Mouse (Mus musculus) hindbrain, embryonic 14.5 days (tissue): ENCODE data around the gene Psmg4. TPM values are rescaled to one million over a fixed set of nuclear protein-coding genes. Genes with fewer than 3 reads are reported as not detected.

ENCODE experiments used
- ATAC-seq: fragments of 200-750 bp; cut with Nextera tagmentation; 2 replicates; pipeline ENCODE4 v1.8.0; 2017; ENCODE audit warnings: moderate number of reproducible peaks, mild to moderate bottlenecking, moderate TSS enrichment, moderate library complexity; ENCODE audit not compliant: low FRiP score
- DNase-seq: peaks from one replicate; pipeline ENCODE4 v3.0.0-alpha.2; 2015; ENCODE audit warnings: low spot score
- H3K27ac ChIP-seq: fragments of 300-500 bp; sonication (generic); 2 replicates; pipeline ENCODE4 v1.5.1; 2014; ENCODE audit warnings: mild to moderate bottlenecking, moderate library complexity
- H3K27me3 ChIP-seq: fragments of 300-500 bp; sonication (generic); 2 replicates; pipeline ENCODE4 v1.6.1; 2014; ENCODE audit warnings: mild to moderate bottlenecking, low read length, mixed read lengths; ENCODE audit not compliant: control insufficient read depth, insufficient read depth
- H3K36me3 ChIP-seq: fragments of 300-500 bp; sonication (generic); replicated peaks from 2 replicates; pipeline ENCODE4 v1.6.1; 2014; ENCODE audit not compliant: control insufficient read depth, insufficient read depth
- H3K4me1 ChIP-seq: fragments of 300-500 bp; sonication (generic); replicated peaks from 2 replicates; pipeline ENCODE4 v1.6.1; 2014; ENCODE audit warnings: antibody characterized with exemption, low read length, mixed read lengths; ENCODE audit not compliant: control insufficient read depth, insufficient read depth
- H3K4me2 ChIP-seq: fragments of 300-500 bp; sonication (generic); replicated peaks from 2 replicates; pipeline ENCODE4 v1.6.1; 2014; ENCODE audit warnings: mild to moderate bottlenecking, moderate library complexity
- H3K4me3 ChIP-seq: fragments of 300-500 bp; sonication (generic); replicated peaks from 2 replicates; pipeline ENCODE4 v1.5.1; 2014; ENCODE audit warnings: mild to moderate bottlenecking, low read length
- H3K9ac ChIP-seq: fragments of 300-500 bp; sonication (generic); 2 replicates; pipeline ENCODE4 v1.6.1; 2014
- H3K9me3 ChIP-seq: fragments of 300-500 bp; sonication (generic); 2 replicates; pipeline ENCODE4 v1.6.1; 2016; ENCODE audit warnings: low read length; ENCODE audit not compliant: control insufficient read depth
- WGBS: fragments of 180-500 bp; shearing (Covaris S2); extraction: QIAGEN DNeasy Blood & Tissue Kit; methylation state at CpG from one replicate; pipeline ENCODE4 v1.1.7; 2014; 5-methylcytosine and 5-hydroxymethylcytosine counted together
- polyA plus RNA-seq: library from polyadenylated mRNA; unstranded; fragments of >200 nt; fragmentation: Nextera tagmentation; extraction: Ambion mirVana; gene quantifications from 2 replicates; pipeline ENCODE4 v1.2.1, GENCODE M21; 2014

Gene Psmg4
- 73.3 and 87.0 TPM in 2 replicates for polyA plus RNA-seq

GRCm38 (mm10) chr13:34162491-34163303, at the start of gene Psmg4:
Gene Psmg4 (plus strand): TSS chr13:34162964.
- peak within 1 kb of the TSS; percentile 92 for H3K27ac ChIP-seq
- peak within 1 kb of the TSS; percentile 70 for H3K9ac ChIP-seq
- DNase-seq: peak; percentile 89
- H3K4me1 ChIP-seq: peaks cover 16% of the 10 kb centered on the region
- H3K9me3 ChIP-seq: no peaks in the 10 kb centered on the region
- H3K4me2 ChIP-seq: peak within 1 kb of the TSS; percentile 77
- H3K36me3 ChIP-seq: peaks cover 9% of the 10 kb centered on the region
- peak; percentile 97 for ATAC-seq
- H3K27me3 ChIP-seq: no peaks in the 10 kb centered on the region
- peak within 1 kb of the TSS; percentile 69 for H3K4me3 ChIP-seq
- WGBS: 5% methylated on average over 44 of the region's 44 CpGs

DNA sequence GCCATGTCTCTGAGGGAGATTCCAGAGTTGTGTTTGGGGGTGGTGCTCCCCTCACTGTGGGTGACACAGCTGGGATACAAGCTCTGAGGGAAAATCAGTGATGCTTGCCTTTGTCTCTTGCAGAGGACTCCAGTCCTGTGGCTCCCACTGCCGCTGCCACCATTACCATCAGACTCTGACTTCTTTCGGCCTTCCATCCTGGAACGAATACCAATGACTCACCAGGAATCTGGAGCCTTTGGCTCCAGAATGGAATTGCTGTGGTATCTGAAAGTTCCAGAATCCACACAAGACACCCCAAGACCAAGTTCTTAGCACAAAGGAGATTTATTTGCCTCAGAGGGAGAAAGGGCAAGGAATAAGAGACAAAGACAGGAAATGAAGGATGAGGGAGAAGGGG, 49.7 kb upstream of the Psmg4 start:
- WGBS: 89% methylated on average over 3 of the region's 3 CpGs
- Histone ChIP-seq H3K9ac (no peak overlapping the region), H3K9me3 (no peaks in the 10 kb centered on the region), H3K4me2 (no peak overlapping the region), H3K36me3 (no peaks in the 10 kb centered on the region), H3K4me3 (no peak overlapping the region), H3K4me1 (no peaks in the 10 kb centered on the region), H3K27ac (no peak overlapping the region), H3K27me3 (no peaks in the 10 kb centered on the region)
- ATAC-seq (no peak), DNase-seq (no peak)

GRCm38 (mm10) chr13:34114654-34115053, 48.1 kb upstream of the Psmg4 start:
- no peaks in the 10 kb centered on the region for H3K27me3 ChIP-seq
- no peaks in the 10 kb centered on the region for H3K36me3 ChIP-seq
- ATAC-seq (no peak), DNase-seq (no peak)
- H3K9me3 ChIP-seq: no peaks in the 10 kb centered on the region
- no peak overlapping the region for H3K4me3 ChIP-seq
- no peaks in the 10 kb centered on the region for H3K4me1 ChIP-seq
- H3K27ac ChIP-seq: no peak overlapping the region
- H3K4me2 ChIP-seq: no peak overlapping the region
- WGBS: 89% methylated on average over 4 of the region's 4 CpGs
- no peak overlapping the region for H3K9ac ChIP-seq

- Histone ChIP-seq H3K27me3 (no peaks in the 10 kb centered on the region), H3K9me3 (no peaks in the 10 kb centered on the region), H3K4me2 (no peak overlapping the region), H3K36me3 (no peaks in the 10 kb centered on the region), H3K4me3 (no peak overlapping the region), H3K27ac (no peak overlapping the region), H3K4me1 (no peaks in the 10 kb centered on the region), H3K9ac (no peak overlapping the region)
- DNase-seq (no peak), ATAC-seq (no peak)
- 88% methylated on average over 6 of the region's 6 CpGs for WGBS
Observed at GRCm38 (mm10) chr13:34116508-34116907, 46.3 kb upstream of the Psmg4 start.

DNA sequence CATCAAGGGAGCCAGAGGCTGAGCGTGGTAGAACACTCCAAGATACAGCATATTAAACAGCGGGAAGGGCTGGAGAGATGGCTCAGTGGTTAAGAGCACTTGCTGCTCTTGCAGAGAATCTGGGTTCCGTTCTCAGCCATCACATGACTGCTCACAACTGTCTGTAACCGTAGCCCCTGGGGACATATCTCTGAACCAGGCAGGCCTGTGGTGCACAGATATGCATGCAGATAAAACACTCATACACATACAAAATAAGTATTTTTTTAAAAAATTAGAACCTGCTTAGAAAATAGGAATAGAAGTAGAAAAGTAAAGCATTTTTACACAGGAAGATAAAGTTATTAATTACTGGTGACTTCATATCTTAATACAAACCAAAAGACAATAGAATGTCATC, 43.9 kb upstream of the Psmg4 start:
- ATAC-seq (no peak), DNase-seq (no peak)
- Histone ChIP-seq H3K27ac (no peak overlapping the region), H3K4me1 (peaks cover 12% of the 10 kb centered on the region; the same call in 1 of the 2 replicates), H3K27me3 (no peaks in the 10 kb centered on the region), H3K4me2 (no peak overlapping the region), H3K36me3 (peaks cover 5% of the 10 kb centered on the region), H3K9me3 (no peaks in the 10 kb centered on the region), H3K4me3 (no peak overlapping the region), H3K9ac (no peak overlapping the region)
- 76% methylated on average over 4 of the region's 4 CpGs for WGBS

- no peak for ATAC-seq
- peaks cover 18% of the 10 kb centered on the region for H3K4me1 ChIP-seq
- H3K27me3 ChIP-seq: no peaks in the 10 kb centered on the region
- no peak overlapping the region for H3K9ac ChIP-seq
- H3K36me3 ChIP-seq: peaks cover 11% of the 10 kb centered on the region
- 84% methylated on average over 4 of the region's 4 CpGs for WGBS
- H3K9me3 ChIP-seq: no peaks in the 10 kb centered on the region
- no peak for DNase-seq
- no peak overlapping the region for H3K4me2 ChIP-seq
- H3K27ac ChIP-seq: no peak overlapping the region
- H3K4me3 ChIP-seq: no peak overlapping the region
Observed at GRCm38 (mm10) chr13:34119406-34119805, 43.4 kb upstream of the Psmg4 start.

DNA sequence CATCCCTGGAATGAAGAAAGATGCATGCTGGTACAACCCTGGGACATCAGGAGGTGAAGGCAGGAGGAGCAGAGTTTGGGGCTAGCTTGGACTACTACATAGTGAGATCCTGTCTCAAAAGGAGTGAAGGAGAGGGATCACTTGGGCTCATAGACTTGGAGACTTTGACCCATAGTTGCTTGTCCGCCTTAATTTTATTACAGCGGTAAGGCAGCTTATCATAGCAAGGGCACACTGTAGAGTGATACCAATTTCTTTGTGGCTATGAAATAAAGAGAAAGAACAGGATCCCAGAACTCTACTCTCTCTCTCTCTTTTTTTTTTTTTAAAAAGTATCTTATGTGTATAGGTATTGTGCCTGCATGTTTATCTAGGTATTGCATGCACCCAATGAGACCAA, 42.2 kb upstream of the Psmg4 start:
- H3K4me3 ChIP-seq: no peak overlapping the region
- ATAC-seq (no peak), DNase-seq (no peak)
- H3K27me3 ChIP-seq: no peaks in the 10 kb centered on the region
- H3K4me2 ChIP-seq: no peak overlapping the region
- no peak overlapping the region for H3K27ac ChIP-seq
- WGBS: 94% methylated on average over 2 of the region's 2 CpGs
- peaks cover 28% of the 10 kb centered on the region for H3K4me1 ChIP-seq
- no peaks in the 10 kb centered on the region for H3K9me3 ChIP-seq
- peaks cover 22% of the 10 kb centered on the region for H3K36me3 ChIP-seq
- H3K9ac ChIP-seq: no peak overlapping the region

DNA sequence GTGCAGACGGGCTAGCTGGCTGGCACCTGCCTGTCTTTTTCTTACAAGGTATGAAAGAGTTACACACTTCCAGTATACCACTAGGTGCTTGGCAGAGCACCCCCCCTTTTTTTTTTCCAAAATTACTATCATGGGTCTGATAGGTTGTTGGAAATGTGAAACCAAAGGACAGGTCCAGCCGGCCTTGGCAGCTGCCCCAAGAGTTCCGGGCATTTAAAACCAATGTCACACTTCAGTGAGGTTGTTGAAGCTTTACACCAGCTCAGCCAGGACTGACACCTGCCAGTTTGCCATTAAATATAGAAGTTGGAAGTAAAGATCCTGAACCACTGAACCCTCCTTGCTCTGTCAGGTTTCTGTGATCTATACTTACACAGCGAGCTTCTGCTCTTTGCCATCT, 37.1 kb upstream of the Psmg4 start:
- 34% methylated on average over 4 of the region's 4 CpGs for WGBS
- Histone ChIP-seq H3K4me2 (peak overlapping the region; percentile 99), H3K4me1 (peaks cover 28% of the 10 kb centered on the region), H3K9ac (peak overlapping the region; percentile 59), H3K9me3 (no peaks in the 10 kb centered on the region), H3K27me3 (no peaks in the 10 kb centered on the region), H3K27ac (0 out of 2 replicates have a peak overlapping the region, but pooled peaks have one; percentile 2), H3K4me3 (peak overlapping the region; percentile 46), H3K36me3 (peaks cover 49% of the 10 kb centered on the region)
- ATAC-seq (no peak), DNase-seq (no peak)

GRCm38 (mm10) chr13:34128276-34129114, 34.3 kb upstream of the Psmg4 start:
- Histone ChIP-seq H3K27me3 (no peaks in the 10 kb centered on the region), H3K4me2 (peak overlapping the region; percentile 97), H3K9me3 (no peaks in the 10 kb centered on the region), H3K9ac (peak overlapping the region; percentile 100), H3K4me3 (peak overlapping the region; percentile 89), H3K4me1 (peaks cover 35% of the 10 kb centered on the region), H3K27ac (peak overlapping the region; percentile 100), H3K36me3 (peaks cover 46% of the 10 kb centered on the region)
- peak; percentile 46 for DNase-seq
- ATAC-seq: no peak
- WGBS: 13% methylated on average over 9 of the region's 9 CpGs
